Mouse (Mus musculus) cerebellum, adult 2 months (tissue): ENCODE data around the gene Wdr11.

Experiments
- CTCF ChIP-seq: fragments of 200-500 bp; IDR thresholded peaks from 2 replicates; pipeline ENCODE4 v1.5.1; 2011; ENCODE audit warnings: low read depth, mild to moderate bottlenecking, control low read depth, low read length, moderate library complexity, borderline replicate concordance; ENCODE audit not compliant: insufficient read depth
- POLR2A ChIP-seq: fragments of 200-500 bp; IDR thresholded peaks from 2 replicates; pipeline ENCODE4 v1.6.1; 2011; ENCODE audit warnings: low read length, control low read depth, borderline replicate concordance; ENCODE audit not compliant: insufficient read depth

DNA sequence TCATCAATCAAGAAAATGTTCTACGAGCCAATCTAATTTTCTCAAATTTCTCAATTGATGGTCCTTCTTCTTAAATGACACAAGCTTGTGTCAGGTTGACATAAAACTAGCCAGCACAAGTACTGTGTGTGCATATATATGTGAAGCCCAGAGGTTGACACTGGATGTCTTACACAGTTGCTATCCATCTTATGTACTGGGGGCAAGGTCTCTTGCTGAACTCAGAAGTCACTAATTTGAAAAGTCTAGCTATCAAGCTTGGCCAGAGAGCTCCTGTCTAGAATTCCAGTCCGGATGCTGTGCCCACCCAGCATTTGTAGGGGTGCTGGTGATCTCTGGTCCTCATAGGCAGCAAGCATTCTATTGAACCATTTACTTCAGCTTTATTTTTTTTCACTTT is 5.5 kb downstream of the Wdr11 start:
- no peak for TF ChIP-seq POLR2A
- no peak for TF ChIP-seq CTCF
